Mouse (Mus musculus): ENCODE measurements around the gene Ccr10. TPM values are rescaled to one million over a fixed set of nuclear protein-coding genes. Genes with fewer than 3 reads are reported as not detected.
A peak's percentile ranks its signal among the peaks of the same experiment; 100 is the strongest.

The Ccr10 gene
- polyA plus RNA-seq, 1 experiment from 2014 or later = 0.60 TPM

DNA sequence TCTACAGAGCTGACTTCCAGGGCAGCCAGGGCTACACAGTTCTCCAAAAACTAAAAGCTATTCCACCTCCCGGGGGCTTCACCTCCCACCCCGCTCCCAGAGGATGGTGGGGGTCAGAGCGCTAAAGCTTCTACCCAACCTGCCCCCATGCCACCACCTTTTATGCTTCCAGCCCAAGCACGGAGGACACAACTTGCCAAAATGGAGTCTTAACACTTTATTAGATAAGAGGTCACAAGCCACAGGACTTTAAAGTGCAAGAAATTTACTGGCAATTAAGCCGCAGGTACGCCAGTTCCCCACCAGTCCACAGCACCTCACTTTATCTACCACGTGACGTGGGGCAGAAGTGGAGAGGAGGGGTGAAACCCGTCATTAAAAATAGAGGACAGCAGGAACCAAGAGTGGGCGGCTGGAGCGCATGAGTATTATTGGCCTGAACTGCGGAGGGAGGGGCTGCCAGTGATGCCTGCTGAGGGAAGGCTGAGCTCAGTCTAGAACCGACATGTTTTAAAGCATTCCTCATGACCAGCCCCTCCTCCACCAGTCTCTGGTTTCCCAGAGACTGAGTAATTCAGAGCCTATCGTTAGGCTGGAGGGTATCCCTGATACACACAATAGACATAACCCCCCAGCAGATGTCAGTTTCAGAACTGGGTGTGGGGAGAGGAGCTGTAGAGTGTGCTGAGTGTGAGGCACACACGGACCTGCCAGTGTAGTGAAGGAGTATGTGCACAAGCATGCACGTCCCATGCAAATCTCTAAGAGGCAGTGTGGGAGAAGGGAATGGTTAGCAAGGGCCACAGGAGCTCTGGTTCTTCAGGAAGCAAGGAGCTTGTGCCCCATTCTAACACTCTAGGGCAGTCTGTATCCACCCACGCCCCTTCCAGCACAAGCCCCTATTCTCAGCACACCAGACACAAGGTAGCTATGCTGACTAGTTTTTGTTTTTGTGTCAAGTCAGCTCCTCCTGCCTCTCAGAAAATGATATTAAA is 16.0 kb upstream of the Ccr10 start:
- no peak overlapping the region for H3K4me2 ChIP-seq (ENCODE audit: low read depth, low read length)
- peak overlapping the region; percentile 72 for H3K27ac ChIP-seq (ENCODE audit: low read length)
- H3K36me3 ChIP-seq (ENCODE audit: control insufficient read depth, insufficient read depth) = no peaks in the 10 kb centered on the region
- no peaks in the 10 kb centered on the region for H3K9me3 ChIP-seq (replicated peaks; ENCODE audit: control insufficient read depth, low read length)
- H3K4me3 ChIP-seq (ENCODE audit: low read length) = no peak overlapping the region
- ATAC-seq (replicated peaks; ENCODE audit: extremely low read depth, insufficient read depth, low FRiP score) = no peak
- H3K9ac ChIP-seq (ENCODE audit: low read length) = no peak overlapping the region; the same call in 1 of the 2 replicates
- H3K4me1 ChIP-seq (ENCODE audit: control insufficient read depth, insufficient read depth, low read length) = peaks cover 38% of the 10 kb centered on the region
- WGBS = 46% methylated on average over 17 of the region's 17 CpGs
- H3K27me3 ChIP-seq (ENCODE audit: control insufficient read depth, insufficient read depth, low read length) = no peaks in the 10 kb centered on the region

DNA sequence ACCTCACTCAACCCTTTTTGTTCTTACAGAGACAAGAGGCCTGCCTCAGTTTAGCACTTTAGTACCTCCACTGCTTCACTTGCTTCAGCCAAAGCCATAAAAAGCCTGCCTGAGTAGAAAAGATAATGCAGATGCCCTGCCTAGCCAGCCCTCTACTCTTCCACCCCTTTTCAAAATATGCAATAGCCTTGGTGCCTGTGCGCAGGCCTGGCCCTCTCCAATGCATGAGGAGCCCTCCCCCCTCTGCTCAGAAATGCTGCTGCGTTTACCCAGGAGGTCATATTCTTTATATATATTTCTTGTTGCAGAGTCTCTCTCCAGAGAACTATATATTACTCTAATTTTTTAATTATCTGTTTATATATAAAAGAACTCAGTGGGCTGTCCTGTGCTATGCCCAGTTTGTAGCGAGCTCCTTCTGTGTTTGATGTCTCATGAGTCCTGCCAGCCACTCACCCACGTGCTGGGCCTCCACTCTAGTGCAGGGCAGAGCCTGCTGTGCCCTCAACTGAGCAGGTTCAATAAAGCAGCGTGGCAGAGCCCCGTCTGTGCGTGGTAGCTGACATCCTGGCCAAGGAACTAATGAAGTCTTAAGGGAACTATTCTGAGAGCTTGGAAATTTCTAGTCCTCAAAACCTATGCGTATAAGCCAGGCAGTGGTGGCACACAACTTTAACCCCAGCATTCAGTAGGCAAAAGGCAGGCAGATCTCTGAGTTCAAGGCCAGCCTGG is 15.1 kb upstream of the Ccr10 start:
- no peaks in the 10 kb centered on the region for H3K27me3 ChIP-seq (ENCODE audit: control insufficient read depth, insufficient read depth, low read length)
- H3K4me2 ChIP-seq (ENCODE audit: low read depth, low read length) = no peak overlapping the region
- peak overlapping the region; percentile 72 for H3K27ac ChIP-seq (ENCODE audit: low read length)
- H3K9ac ChIP-seq (ENCODE audit: low read length) = peak overlapping the region; percentile 7; the same call in 1 of the 2 replicates
- ATAC-seq (replicated peaks; ENCODE audit: extremely low read depth, insufficient read depth, low FRiP score) = no peak
- peaks cover 38% of the 10 kb centered on the region for H3K4me1 ChIP-seq (ENCODE audit: control insufficient read depth, insufficient read depth, low read length)
- 57% methylated on average over 8 of the region's 8 CpGs for WGBS
- H3K36me3 ChIP-seq (ENCODE audit: control insufficient read depth, insufficient read depth) = no peaks in the 10 kb centered on the region
- H3K4me3 ChIP-seq (ENCODE audit: low read length) = no peak overlapping the region
- H3K9me3 ChIP-seq (replicated peaks; ENCODE audit: control insufficient read depth, low read length) = no peaks in the 10 kb centered on the region

DNA sequence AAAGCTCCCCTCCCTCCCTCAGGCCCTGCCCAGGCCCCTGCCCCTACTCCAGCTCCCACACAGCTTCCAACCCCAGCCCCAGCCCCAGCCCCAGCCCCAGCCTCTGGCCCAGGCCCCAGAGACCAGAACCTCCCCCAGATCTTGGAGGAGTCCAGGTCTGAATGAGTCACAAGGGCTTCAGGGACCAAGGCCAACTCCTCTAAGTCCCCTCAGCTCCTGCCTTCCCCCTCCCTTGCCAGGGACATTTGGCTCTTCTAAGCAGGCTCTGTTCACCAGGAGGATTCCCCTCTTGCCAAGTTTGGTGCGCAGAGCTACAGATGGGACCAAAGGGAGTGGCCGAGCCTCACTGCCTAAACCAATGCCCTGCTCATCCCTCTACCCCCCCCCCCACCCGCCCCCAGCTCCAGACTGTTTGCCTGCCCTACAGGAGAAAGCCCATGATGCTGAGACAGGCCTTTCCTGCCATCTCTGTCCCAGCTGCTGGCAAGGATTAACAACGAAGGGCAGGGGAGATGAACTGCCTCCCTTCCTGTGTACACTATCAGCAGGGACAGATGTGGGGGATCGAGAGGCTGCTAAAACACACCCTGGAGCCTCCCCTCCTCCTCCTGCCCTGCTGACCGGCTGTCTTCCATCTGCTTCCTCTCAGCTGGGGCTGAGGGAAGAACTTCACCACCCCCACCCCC is 14.4 kb upstream of the Ccr10 start:
- 16% methylated on average over 6 of the region's 6 CpGs for WGBS
- peaks cover 38% of the 10 kb centered on the region for H3K4me1 ChIP-seq (ENCODE audit: control insufficient read depth, insufficient read depth, low read length)

DNA sequence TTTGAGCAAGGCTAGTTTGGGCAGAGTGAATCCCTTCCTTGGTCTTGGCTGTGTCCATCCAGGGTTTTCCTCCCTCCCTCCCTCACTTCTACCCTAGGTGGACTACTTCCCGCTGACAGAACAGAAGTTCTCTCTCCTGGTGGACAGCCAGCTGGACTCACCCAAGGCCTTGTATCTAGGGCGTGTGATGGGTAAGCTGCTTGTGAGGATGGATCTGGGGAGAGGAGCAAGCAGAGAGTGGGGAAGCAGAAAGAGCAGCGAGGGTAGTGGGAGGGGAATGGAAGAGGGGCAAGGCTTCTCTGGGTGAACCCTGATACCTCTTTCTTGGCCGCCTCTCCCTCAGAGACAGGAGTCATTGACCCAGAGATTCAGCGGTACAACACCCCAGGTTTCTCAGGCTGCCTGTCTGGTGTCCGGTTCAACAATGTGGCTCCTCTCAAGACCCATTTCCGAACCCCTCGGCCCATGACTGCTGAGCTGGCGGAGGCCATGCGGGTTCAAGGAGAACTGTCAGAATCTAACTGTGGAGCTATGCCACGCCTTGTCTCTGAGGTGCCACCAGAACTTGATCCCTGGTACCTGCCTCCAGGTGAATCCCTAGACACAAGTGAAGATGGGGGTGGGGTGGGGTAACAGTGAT is 13.0 kb upstream of the Ccr10 start:
- no peak overlapping the region for H3K9ac ChIP-seq (ENCODE audit: low read length)
- no peaks in the 10 kb centered on the region for H3K27me3 ChIP-seq (ENCODE audit: control insufficient read depth, insufficient read depth, low read length)
- no peak overlapping the region for H3K27ac ChIP-seq (ENCODE audit: low read length)

More for the DNA sequence above, 14.4 kb upstream of the Ccr10 start:
- H3K36me3 ChIP-seq (ENCODE audit: control insufficient read depth, insufficient read depth) = no peaks in the 10 kb centered on the region
- peak overlapping the region; percentile 72 for H3K27ac ChIP-seq (ENCODE audit: low read length)
- H3K9me3 ChIP-seq (replicated peaks; ENCODE audit: control insufficient read depth, low read length) = no peaks in the 10 kb centered on the region
- H3K27me3 ChIP-seq (ENCODE audit: control insufficient read depth, insufficient read depth, low read length) = no peaks in the 10 kb centered on the region
- H3K4me2 ChIP-seq (ENCODE audit: low read depth, low read length) = no peak overlapping the region; the same call in 1 of the 2 replicates
- H3K9ac ChIP-seq (ENCODE audit: low read length) = 0 out of 2 replicates have a peak overlapping the region, but pooled peaks have one; percentile 9
- peak; percentile 72 for ATAC-seq (replicated peaks; ENCODE audit: extremely low read depth, insufficient read depth, low FRiP score)
- H3K4me3 ChIP-seq (ENCODE audit: low read length) = no peak overlapping the region

DNA sequence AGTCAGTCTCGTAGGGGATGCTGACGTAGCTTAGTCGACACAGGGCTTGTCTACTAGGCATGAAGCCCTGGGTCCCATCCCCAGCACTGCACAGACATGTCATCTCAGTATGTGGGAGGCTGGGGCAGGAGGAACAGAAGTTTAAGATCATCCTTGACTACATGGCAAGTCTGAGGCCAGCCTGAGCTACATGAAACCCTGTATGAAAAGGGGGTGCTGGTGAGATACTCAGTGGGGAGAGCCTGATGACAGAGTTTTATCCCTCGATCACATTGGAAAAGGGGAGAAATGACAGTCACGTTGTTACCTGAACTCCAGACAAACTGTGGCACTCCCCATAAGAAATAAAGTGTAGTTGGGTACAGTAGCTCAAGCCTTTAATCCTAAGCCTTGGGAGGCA is 12.3 kb upstream of the Ccr10 start:
- H3K36me3 ChIP-seq (ENCODE audit: control insufficient read depth, insufficient read depth) = no peaks in the 10 kb centered on the region
- no peak overlapping the region for H3K4me2 ChIP-seq (ENCODE audit: low read depth, low read length)
- ATAC-seq (replicated peaks; ENCODE audit: extremely low read depth, insufficient read depth, low FRiP score) = no peak
- H3K27ac ChIP-seq (ENCODE audit: low read length) = no peak overlapping the region
- WGBS = 89% methylated on average over 5 of the region's 5 CpGs
- H3K4me1 ChIP-seq (ENCODE audit: control insufficient read depth, insufficient read depth, low read length) = peaks cover 24% of the 10 kb centered on the region
- no peak overlapping the region for H3K4me3 ChIP-seq (ENCODE audit: low read length)
- H3K27me3 ChIP-seq (ENCODE audit: control insufficient read depth, insufficient read depth, low read length) = no peaks in the 10 kb centered on the region
- no peak overlapping the region for H3K9ac ChIP-seq (ENCODE audit: low read length)
- H3K9me3 ChIP-seq (replicated peaks; ENCODE audit: control insufficient read depth, low read length) = no peaks in the 10 kb centered on the region

More for the DNA sequence above, 13.0 kb upstream of the Ccr10 start:
- no peak for ATAC-seq (replicated peaks; ENCODE audit: extremely low read depth, insufficient read depth, low FRiP score)
- Histone ChIP-seq H3K9me3 (replicated peaks; ENCODE audit: control insufficient read depth, low read length) (no peaks in the 10 kb centered on the region), H3K4me2 (ENCODE audit: low read depth, low read length) (no peak overlapping the region), H3K4me3 (ENCODE audit: low read length) (no peak overlapping the region), H3K4me1 (ENCODE audit: control insufficient read depth, insufficient read depth, low read length) (peaks cover 24% of the 10 kb centered on the region), H3K36me3 (ENCODE audit: control insufficient read depth, insufficient read depth) (no peaks in the 10 kb centered on the region)
- 80% methylated on average over 11 of the region's 11 CpGs for WGBS

DNA sequence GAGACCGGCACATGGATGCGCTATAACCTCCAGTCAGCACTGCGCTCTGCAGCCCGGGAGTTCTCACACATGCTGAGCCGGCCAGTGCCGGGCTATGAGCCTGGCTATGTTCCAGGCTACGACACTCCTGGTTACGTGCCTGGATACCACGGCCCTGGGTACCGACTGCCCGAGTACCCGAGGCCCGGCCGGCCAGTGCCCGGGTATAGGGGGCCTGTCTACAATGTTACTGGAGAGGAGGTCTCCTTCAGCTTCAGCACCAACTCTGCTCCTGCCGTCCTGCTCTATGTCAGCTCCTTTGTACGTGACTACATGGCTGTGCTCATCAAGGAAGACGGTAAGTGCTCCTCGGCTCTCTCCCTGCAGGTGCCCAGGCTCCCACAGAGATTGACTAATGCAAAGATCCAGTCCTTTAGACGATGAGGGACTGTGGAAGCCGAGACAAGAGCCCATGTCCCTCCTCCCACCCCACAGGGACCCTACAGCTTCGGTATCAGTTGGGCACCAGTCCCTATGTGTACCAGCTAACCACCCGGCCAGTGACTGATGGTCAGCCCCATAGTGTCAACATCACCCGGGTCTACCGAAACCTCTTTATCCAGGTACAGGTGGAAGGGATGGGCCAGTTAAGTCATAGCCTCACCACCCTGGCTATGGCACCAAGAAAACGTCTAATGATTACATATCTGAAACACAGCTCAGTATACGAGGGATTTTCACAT is 11.4 kb upstream of the Ccr10 start:
- Histone ChIP-seq H3K4me1 (ENCODE audit: control insufficient read depth, insufficient read depth, low read length) (peaks cover 23% of the 10 kb centered on the region), H3K9me3 (replicated peaks; ENCODE audit: control insufficient read depth, low read length) (no peaks in the 10 kb centered on the region), H3K4me3 (ENCODE audit: low read length) (no peak overlapping the region), H3K36me3 (ENCODE audit: control insufficient read depth, insufficient read depth) (no peaks in the 10 kb centered on the region), H3K27ac (ENCODE audit: low read length) (no peak overlapping the region), H3K9ac (ENCODE audit: low read length) (no peak overlapping the region), H3K4me2 (ENCODE audit: low read depth, low read length) (no peak overlapping the region), H3K27me3 (ENCODE audit: control insufficient read depth, insufficient read depth, low read length) (no peaks in the 10 kb centered on the region)
- WGBS = 81% methylated on average over 27 of the region's 27 CpGs
- no peak for ATAC-seq (replicated peaks; ENCODE audit: extremely low read depth, insufficient read depth, low FRiP score)

DNA sequence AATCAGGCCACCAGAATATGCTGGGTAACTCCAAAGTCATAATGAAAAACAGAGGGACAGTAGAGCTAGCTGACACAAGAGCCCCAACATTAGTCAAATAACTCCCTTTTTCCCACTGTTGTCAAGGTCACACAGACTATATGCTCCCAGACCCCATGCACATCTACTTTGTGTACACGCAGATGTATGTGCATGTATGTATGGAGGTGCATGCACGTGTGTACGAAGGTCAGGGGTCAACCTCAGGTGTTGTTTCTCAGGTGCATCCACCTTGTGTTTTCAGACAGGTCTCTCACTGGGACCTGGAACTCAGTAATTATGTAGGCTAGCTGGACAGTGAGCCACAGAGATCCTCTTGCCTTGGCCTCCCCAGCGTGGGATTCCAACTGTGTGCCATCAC is 10.2 kb upstream of the Ccr10 start:
- 89% methylated on average over 4 of the region's 4 CpGs for WGBS

DNA sequence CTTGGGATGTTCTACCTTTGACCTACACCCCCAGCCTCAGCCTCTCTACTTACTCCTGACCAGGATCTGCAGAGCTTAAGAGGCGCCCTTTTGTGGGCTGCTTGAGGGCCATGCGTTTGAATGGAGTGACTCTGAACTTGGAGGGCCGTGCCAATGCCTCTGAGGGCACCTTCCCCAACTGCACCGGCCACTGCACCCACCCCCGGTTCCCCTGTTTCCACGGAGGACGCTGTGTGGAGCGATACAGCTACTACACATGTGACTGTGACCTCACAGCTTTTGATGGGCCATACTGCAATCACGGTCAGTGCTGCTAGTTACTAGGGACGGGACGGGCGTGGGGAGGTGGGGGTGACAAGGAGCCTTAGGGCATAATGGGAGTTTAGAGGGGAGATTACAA is 9.7 kb upstream of the Ccr10 start:
- Histone ChIP-seq H3K4me2 (ENCODE audit: low read depth, low read length) (no peak overlapping the region), H3K9ac (ENCODE audit: low read length) (no peak overlapping the region), H3K27ac (ENCODE audit: low read length) (no peak overlapping the region), H3K4me1 (ENCODE audit: control insufficient read depth, insufficient read depth, low read length) (peaks cover 6% of the 10 kb centered on the region), H3K9me3 (replicated peaks; ENCODE audit: control insufficient read depth, low read length) (no peaks in the 10 kb centered on the region), H3K36me3 (ENCODE audit: control insufficient read depth, insufficient read depth) (no peaks in the 10 kb centered on the region), H3K4me3 (ENCODE audit: low read length) (no peak overlapping the region), H3K27me3 (ENCODE audit: control insufficient read depth, insufficient read depth, low read length) (no peaks in the 10 kb centered on the region)
- ATAC-seq (replicated peaks; ENCODE audit: extremely low read depth, insufficient read depth, low FRiP score) = no peak
- WGBS = 88% methylated on average over 12 of the region's 12 CpGs

More for the DNA sequence above, 10.2 kb upstream of the Ccr10 start:
- Histone ChIP-seq H3K9ac (ENCODE audit: low read length) (no peak overlapping the region), H3K4me3 (ENCODE audit: low read length) (no peak overlapping the region), H3K4me1 (ENCODE audit: control insufficient read depth, insufficient read depth, low read length) (peaks cover 11% of the 10 kb centered on the region), H3K4me2 (ENCODE audit: low read depth, low read length) (no peak overlapping the region), H3K36me3 (ENCODE audit: control insufficient read depth, insufficient read depth) (no peaks in the 10 kb centered on the region), H3K9me3 (replicated peaks; ENCODE audit: control insufficient read depth, low read length) (no peaks in the 10 kb centered on the region), H3K27me3 (ENCODE audit: control insufficient read depth, insufficient read depth, low read length) (no peaks in the 10 kb centered on the region), H3K27ac (ENCODE audit: low read length) (no peak overlapping the region)
- ATAC-seq (replicated peaks; ENCODE audit: extremely low read depth, insufficient read depth, low FRiP score) = no peak
